Mouse (Mus musculus): Measurements from ENCODE around the gene Theg.

Gene Theg

GRCm38 (mm10) chr10:79533126-79533911 lies 53.8 kb downstream of the Theg start, which contains the start of gene Plpp2:
TSS of gene Plpp2 (minus strand) at chr10:79533796.
- DNase-seq, result peak; percentile 92

GRCm38 (mm10) chr10:79532678-79533077 lies 54.5 kb downstream of the Theg start:
- peak; percentile 14 for DNase-seq

GRCm38 (mm10) chr10:79531593-79531992 lies 55.5 kb downstream of the Theg start:
- DNase-seq, result no peak

GRCm38 (mm10) chr10:79530721-79531120 lies 56.4 kb downstream of the Theg start:
- no peak for DNase-seq

GRCm38 (mm10) chr10:79530241-79530640 lies 56.9 kb downstream of the Theg start:
- no peak for DNase-seq

- no peak for DNase-seq
Observed at GRCm38 (mm10) chr10:79528081-79528480, 59.0 kb downstream of the Theg start.

- no peak for DNase-seq
Observed at GRCm38 (mm10) chr10:79527453-79527845, 59.7 kb downstream of the Theg start.

- no peak for DNase-seq
Observed at GRCm38 (mm10) chr10:79526661-79527452, 60.3 kb downstream of the Theg start.

Data from lung, postnatal 36 days (tissue).